Mouse (Mus musculus) adrenal gland, postnatal 14 days (tissue): ENCODE measurements around the gene Fst. TPM values are rescaled to one million over a fixed set of nuclear protein-coding genes. Genes with fewer than 3 reads are reported as not detected.

ENCODE experiments used
- DNase-seq: peaks from one replicate; pipeline ENCODE4 v3.0.0; 2021; ENCODE audit warnings: mixed read lengths
- long read RNA-seq, 2 experiments: library from polyadenylated mRNA; stranded (forward); transcript quantifications; one replicate each; pipeline ENCODE4 v2.0.0; 2021
- total RNA-seq: library from RNA; stranded (reverse); gene quantifications from 2 replicates; pipeline ENCODE4 v1.2.3, GENCODE M21; 2021

The Fst gene
- 26.1 and 33.7 TPM in 2 replicates for total RNA-seq
- long read RNA-seq, experiment 1, transcript Fst-201 (6 exons, 1,851 nt), result major isoform, 13 of 22 reads
- long read RNA-seq, experiment 1, partial matches to known transcripts, result 3 of 22 reads
- long read RNA-seq, experiment 1, other reads (novel, unspliced or antisense), result 1 of 22 reads
- long read RNA-seq, experiment 2, transcript Fst-201 (6 exons, 1,851 nt), result major isoform, 18 of 29 reads
- long read RNA-seq, experiment 2, partial matches to known transcripts, result 3 of 29 reads
- long read RNA-seq, experiment 2, other reads (novel, unspliced or antisense), result 2 of 29 reads

- DNase-seq, result peak; percentile 47
Observed at GRCm38 (mm10) chr13:114458886-114459700, at the start of gene Fst. TSS of gene Fst (minus strand) at chr13:114458951.

GRCm38 (mm10) chr13:114493826-114494225, 35.1 kb upstream of the Fst start:
- DNase-seq, result no peak

GRCm38 (mm10) chr13:114488178-114488577, 29.4 kb upstream of the Fst start:
- DNase-seq, result peak; percentile 7

GRCm38 (mm10) chr13:114478329-114478728, 19.6 kb upstream of the Fst start:
- no peak for DNase-seq

GRCm38 (mm10) chr13:114469945-114470344, 11.2 kb upstream of the Fst start:
- no peak for DNase-seq

GRCm38 (mm10) chr13:114466269-114466919, 7.6 kb upstream of the Fst start:
- no peak for DNase-seq

GRCm38 (mm10) chr13:114465387-114465786, 6.6 kb upstream of the Fst start:
- DNase-seq, result no peak

GRCm38 (mm10) chr13:114464824-114465223, 6.1 kb upstream of the Fst start:
- DNase-seq, result no peak

- DNase-seq, result no peak
Observed at GRCm38 (mm10) chr13:114462548-114463408, 4.0 kb upstream of the Fst start.

GRCm38 (mm10) chr13:114460306-114460892, 1.6 kb upstream of the Fst start:
- peak; percentile 47 for DNase-seq

- no peak for DNase-seq
Observed at GRCm38 (mm10) chr13:114459701-114460160, 980 bp upstream of the Fst start.

GRCm38 (mm10) chr13:114458291-114458885, 363 bp downstream of the Fst start:
- DNase-seq, result peak; percentile 72

- no peak for DNase-seq
Observed at GRCm38 (mm10) chr13:114457567-114458120, 1.1 kb downstream of the Fst start.

GRCm38 (mm10) chr13:114456766-114457566, 1.8 kb downstream of the Fst start:
- DNase-seq, result peak; percentile 76

GRCm38 (mm10) chr13:114456224-114456623, 2.5 kb downstream of the Fst start:
- peak; percentile 70 for DNase-seq

- no peak for DNase-seq
Observed at GRCm38 (mm10) chr13:114455788-114456187, 3.0 kb downstream of the Fst start.

- no peak for DNase-seq
Observed at GRCm38 (mm10) chr13:114447213-114447612, 11.5 kb downstream of the Fst start.

GRCm38 (mm10) chr13:114432491-114432890, 26.3 kb downstream of the Fst start:
- DNase-seq, result peak; percentile 14

GRCm38 (mm10) chr13:114425230-114425629, 33.5 kb downstream of the Fst start:
- no peak for DNase-seq

GRCm38 (mm10) chr13:114420235-114420634, 38.5 kb downstream of the Fst start:
- no peak for DNase-seq
